Mouse (Mus musculus) brain, embryonic 14.5 days (tissue): ENCODE measurements around the gene Gm9821.

Source experiments
- CTCF ChIP-seq: fragments of 200-500 bp; IDR thresholded peaks from 2 replicates; pipeline ENCODE4 v1.5.1; 2012; ENCODE audit warnings: inconsistent platforms, mild to moderate bottlenecking, moderate library complexity, borderline replicate concordance; ENCODE audit not compliant: insufficient read depth, insufficient read length; ENCODE audit errors: extremely low read depth
- POLR2A ChIP-seq: fragments of 200-500 bp; IDR thresholded peaks from 2 replicates; pipeline ENCODE4 v1.6.1; 2012; ENCODE audit warnings: mild to moderate bottlenecking, inconsistent platforms, borderline replicate concordance; ENCODE audit not compliant: poor library complexity, insufficient read depth, insufficient read length, severe bottlenecking; ENCODE audit errors: extremely low read depth

DNA sequence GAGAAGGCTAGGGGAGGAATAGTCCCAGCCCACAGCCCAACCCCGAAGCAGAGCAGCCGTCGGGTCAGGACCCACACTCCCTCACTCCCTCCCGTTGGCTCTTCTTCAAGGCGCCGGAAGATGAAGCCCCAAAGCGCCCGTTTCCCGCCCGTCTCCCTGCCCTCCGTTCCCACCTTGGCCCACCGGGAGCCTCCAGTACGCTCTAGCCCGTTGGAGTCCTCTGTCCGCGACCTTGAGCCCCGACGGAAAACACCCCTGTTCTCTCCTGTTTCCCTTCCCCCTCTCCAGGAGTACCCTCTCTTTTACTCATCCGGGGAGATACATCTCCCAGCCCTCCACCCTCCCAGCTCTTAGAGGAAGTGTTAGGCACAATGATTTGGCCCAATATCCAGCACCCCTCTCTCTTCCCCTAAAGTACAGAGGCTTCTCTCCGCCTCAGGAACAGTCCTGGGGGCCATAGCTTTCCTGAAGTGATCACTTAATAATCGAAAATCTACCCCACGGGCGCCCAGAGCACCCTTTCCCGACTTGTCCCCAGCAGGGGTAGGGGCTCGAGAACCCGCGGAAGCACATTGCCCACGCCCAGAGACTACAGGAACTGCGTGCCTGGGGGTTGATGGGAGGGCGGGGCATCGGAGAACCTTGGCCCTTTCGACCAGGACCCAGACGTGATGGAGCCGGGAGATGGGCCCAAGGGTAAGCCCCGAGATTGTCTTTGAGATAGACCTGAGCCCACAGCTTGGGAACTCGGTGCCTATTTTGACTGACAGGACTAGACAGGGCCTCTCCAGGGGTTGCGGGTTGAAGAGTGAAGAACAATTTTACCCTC lies 22.7 kb upstream of the Gm9821 start:
- no peak for TF ChIP-seq POLR2A
- TF ChIP-seq CTCF = no peak
